Mouse (Mus musculus): ENCODE measurements around the gene Trappc2l. TPM values are rescaled to one million over a fixed set of nuclear protein-coding genes. Genes with fewer than 3 reads are reported as not detected.
"Not testable (repeated sequence)": the region's sequence is repeated elsewhere in the genome, so short reads cannot be mapped to it uniquely, and the experiment has no call there.

Trappc2l gene
- polyA plus RNA-seq, 1 experiment from 2014 or later: 92.6 TPM

- Histone ChIP-seq H3K27ac (ENCODE audit: low read length) (no peak overlapping the region), H3K36me3 (ENCODE audit: control insufficient read depth, insufficient read depth) (peaks cover 17% of the 10 kb centered on the region), H3K4me1 (replicated peaks; ENCODE audit: control insufficient read depth, insufficient read depth, low read length) (no peaks in the 10 kb centered on the region), H3K27me3 (replicated peaks; ENCODE audit: control insufficient read depth, insufficient read depth, low read length) (no peaks in the 10 kb centered on the region), H3K4me3 (replicated peaks; ENCODE audit: low read length) (no peak overlapping the region), H3K4me2 (ENCODE audit: low read length) (0 out of 2 replicates have a peak overlapping the region, but pooled peaks have one; percentile 3), H3K9me3 (ENCODE audit: control insufficient read depth, low read length) (no peaks in the 10 kb centered on the region), H3K9ac (replicated peaks; ENCODE audit: low read depth, low read length) (no peak overlapping the region)
- no peak for ATAC-seq
- 70% methylated on average over 22 of the region's 22 CpGs for WGBS
These were observed 19.3 kb downstream of the Trappc2l start for GRCm38 (mm10) chr8:122630696-122631095.

GRCm38 (mm10) chr8:122632134-122632533, 20.7 kb downstream of the Trappc2l start:
- H3K36me3 ChIP-seq (ENCODE audit: control insufficient read depth, insufficient read depth): peaks cover 17% of the 10 kb centered on the region
- H3K9ac ChIP-seq (replicated peaks; ENCODE audit: low read depth, low read length); H3K4me2 ChIP-seq (ENCODE audit: low read length); H3K9me3 ChIP-seq (ENCODE audit: control insufficient read depth, low read length); H3K4me1 ChIP-seq (replicated peaks; ENCODE audit: control insufficient read depth, insufficient read depth, low read length); H3K27me3 ChIP-seq (replicated peaks; ENCODE audit: control insufficient read depth, insufficient read depth, low read length); H3K27ac ChIP-seq (ENCODE audit: low read length); H3K4me3 ChIP-seq (replicated peaks; ENCODE audit: low read length); ATAC-seq: not testable (repeated sequence)
- WGBS: 79% methylated on average over 3 of the region's 3 CpGs

- Histone ChIP-seq H3K4me3 (replicated peaks; ENCODE audit: low read length) (no peak overlapping the region), H3K4me2 (ENCODE audit: low read length) (no peak overlapping the region), H3K27ac (ENCODE audit: low read length) (no peak overlapping the region), H3K9me3 (ENCODE audit: control insufficient read depth, low read length) (no peaks in the 10 kb centered on the region), H3K9ac (replicated peaks; ENCODE audit: low read depth, low read length) (no peak overlapping the region), H3K36me3 (ENCODE audit: control insufficient read depth, insufficient read depth) (peaks cover 17% of the 10 kb centered on the region), H3K4me1 (replicated peaks; ENCODE audit: control insufficient read depth, insufficient read depth, low read length) (no peaks in the 10 kb centered on the region), H3K27me3 (replicated peaks; ENCODE audit: control insufficient read depth, insufficient read depth, low read length) (no peaks in the 10 kb centered on the region)
- WGBS: 88% methylated on average over 14 of the region's 14 CpGs
- no peak for ATAC-seq
These were observed 21.8 kb downstream of the Trappc2l start for GRCm38 (mm10) chr8:122633205-122633604.

GRCm38 (mm10) chr8:122635878-122636802, 24.7 kb downstream of the Trappc2l start:
- Histone ChIP-seq H3K36me3 (ENCODE audit: control insufficient read depth, insufficient read depth) (peaks cover 14% of the 10 kb centered on the region), H3K27ac (ENCODE audit: low read length) (no peak overlapping the region), H3K9ac (replicated peaks; ENCODE audit: low read depth, low read length) (no peak overlapping the region), H3K9me3 (ENCODE audit: control insufficient read depth, low read length) (no peaks in the 10 kb centered on the region), H3K4me3 (replicated peaks; ENCODE audit: low read length) (no peak overlapping the region), H3K4me1 (replicated peaks; ENCODE audit: control insufficient read depth, insufficient read depth, low read length) (peaks cover 16% of the 10 kb centered on the region), H3K4me2 (ENCODE audit: low read length) (no peak overlapping the region), H3K27me3 (replicated peaks; ENCODE audit: control insufficient read depth, insufficient read depth, low read length) (no peaks in the 10 kb centered on the region)
- 84% methylated on average over 14 of the region's 14 CpGs for WGBS
- no peak for ATAC-seq

- Histone ChIP-seq H3K9me3 (ENCODE audit: control insufficient read depth, low read length) (no peaks in the 10 kb centered on the region), H3K9ac (replicated peaks; ENCODE audit: low read depth, low read length) (no peak overlapping the region), H3K4me2 (ENCODE audit: low read length) (no peak overlapping the region), H3K4me3 (replicated peaks; ENCODE audit: low read length) (no peak overlapping the region), H3K36me3 (ENCODE audit: control insufficient read depth, insufficient read depth) (peaks cover 14% of the 10 kb centered on the region), H3K27ac (ENCODE audit: low read length) (no peak overlapping the region), H3K27me3 (replicated peaks; ENCODE audit: control insufficient read depth, insufficient read depth, low read length) (no peaks in the 10 kb centered on the region), H3K4me1 (replicated peaks; ENCODE audit: control insufficient read depth, insufficient read depth, low read length) (peaks cover 20% of the 10 kb centered on the region)
- WGBS: 65% methylated on average over 9 of the region's 9 CpGs
- ATAC-seq: no peak
These were observed 25.3 kb downstream of the Trappc2l start for GRCm38 (mm10) chr8:122636803-122637175.

GRCm38 (mm10) chr8:122637230-122637629, 25.8 kb downstream of the Trappc2l start:
- no peak overlapping the region for H3K27ac ChIP-seq (ENCODE audit: low read length)
- no peak overlapping the region for H3K4me2 ChIP-seq (ENCODE audit: low read length)
- H3K4me3 ChIP-seq (replicated peaks; ENCODE audit: low read length): no peak overlapping the region
- H3K9ac ChIP-seq (replicated peaks; ENCODE audit: low read depth, low read length): no peak overlapping the region
- 87% methylated on average over 9 of the region's 9 CpGs for WGBS
- H3K36me3 ChIP-seq (ENCODE audit: control insufficient read depth, insufficient read depth): peaks cover 14% of the 10 kb centered on the region
- H3K9me3 ChIP-seq (ENCODE audit: control insufficient read depth, low read length): no peaks in the 10 kb centered on the region
- ATAC-seq: no peak
- peaks cover 22% of the 10 kb centered on the region for H3K4me1 ChIP-seq (replicated peaks; ENCODE audit: control insufficient read depth, insufficient read depth, low read length)
- no peaks in the 10 kb centered on the region for H3K27me3 ChIP-seq (replicated peaks; ENCODE audit: control insufficient read depth, insufficient read depth, low read length)

- 71% methylated on average over 16 of the region's 16 CpGs for WGBS
- H3K36me3 ChIP-seq (ENCODE audit: control insufficient read depth, insufficient read depth): peaks cover 9% of the 10 kb centered on the region
- peaks cover 22% of the 10 kb centered on the region for H3K4me1 ChIP-seq (replicated peaks; ENCODE audit: control insufficient read depth, insufficient read depth, low read length)
- H3K4me3 ChIP-seq (replicated peaks; ENCODE audit: low read length): no peak overlapping the region
- H3K4me2 ChIP-seq (ENCODE audit: low read length): no peak overlapping the region
- H3K27me3 ChIP-seq (replicated peaks; ENCODE audit: control insufficient read depth, insufficient read depth, low read length): no peaks in the 10 kb centered on the region
- H3K9me3 ChIP-seq (ENCODE audit: control insufficient read depth, low read length): no peaks in the 10 kb centered on the region
- no peak overlapping the region for H3K27ac ChIP-seq (ENCODE audit: low read length)
- no peak overlapping the region for H3K9ac ChIP-seq (replicated peaks; ENCODE audit: low read depth, low read length)
- no peak for ATAC-seq
These were observed 27.2 kb downstream of the Trappc2l start for GRCm38 (mm10) chr8:122638601-122639000.

- Histone ChIP-seq H3K36me3 (ENCODE audit: control insufficient read depth, insufficient read depth) (peaks cover 7% of the 10 kb centered on the region; the same call in 1 of the 2 replicates), H3K9me3 (ENCODE audit: control insufficient read depth, low read length) (no peaks in the 10 kb centered on the region), H3K4me1 (replicated peaks; ENCODE audit: control insufficient read depth, insufficient read depth, low read length) (peaks cover 22% of the 10 kb centered on the region), H3K4me2 (ENCODE audit: low read length) (no peak overlapping the region), H3K27me3 (replicated peaks; ENCODE audit: control insufficient read depth, insufficient read depth, low read length) (no peaks in the 10 kb centered on the region), H3K4me3 (replicated peaks; ENCODE audit: low read length) (no peak overlapping the region), H3K9ac (replicated peaks; ENCODE audit: low read depth, low read length) (no peak overlapping the region), H3K27ac (ENCODE audit: low read length) (0 out of 2 replicates have a peak overlapping the region, but pooled peaks have one; percentile 9)
- peak; percentile 63 for ATAC-seq
- 38% methylated on average over 16 of the region's 16 CpGs for WGBS
These were observed 28.2 kb downstream of the Trappc2l start for GRCm38 (mm10) chr8:122639521-122640248.

GRCm38 (mm10) chr8:122640825-122641224, 29.4 kb downstream of the Trappc2l start:
- no peak overlapping the region for H3K27ac ChIP-seq (ENCODE audit: low read length)
- H3K36me3 ChIP-seq (ENCODE audit: control insufficient read depth, insufficient read depth): no peaks in the 10 kb centered on the region
- 86% methylated on average over 4 of the region's 4 CpGs for WGBS
- peaks cover 22% of the 10 kb centered on the region for H3K4me1 ChIP-seq (replicated peaks; ENCODE audit: control insufficient read depth, insufficient read depth, low read length)
- no peaks in the 10 kb centered on the region for H3K9me3 ChIP-seq (ENCODE audit: control insufficient read depth, low read length)
- no peaks in the 10 kb centered on the region for H3K27me3 ChIP-seq (replicated peaks; ENCODE audit: control insufficient read depth, insufficient read depth, low read length)
- no peak for ATAC-seq
- no peak overlapping the region for H3K4me2 ChIP-seq (ENCODE audit: low read length)
- H3K9ac ChIP-seq (replicated peaks; ENCODE audit: low read depth, low read length): no peak overlapping the region
- H3K4me3 ChIP-seq (replicated peaks; ENCODE audit: low read length): no peak overlapping the region

All from forebrain, embryonic 16.5 days (tissue).